In the genomic region with DNA sequence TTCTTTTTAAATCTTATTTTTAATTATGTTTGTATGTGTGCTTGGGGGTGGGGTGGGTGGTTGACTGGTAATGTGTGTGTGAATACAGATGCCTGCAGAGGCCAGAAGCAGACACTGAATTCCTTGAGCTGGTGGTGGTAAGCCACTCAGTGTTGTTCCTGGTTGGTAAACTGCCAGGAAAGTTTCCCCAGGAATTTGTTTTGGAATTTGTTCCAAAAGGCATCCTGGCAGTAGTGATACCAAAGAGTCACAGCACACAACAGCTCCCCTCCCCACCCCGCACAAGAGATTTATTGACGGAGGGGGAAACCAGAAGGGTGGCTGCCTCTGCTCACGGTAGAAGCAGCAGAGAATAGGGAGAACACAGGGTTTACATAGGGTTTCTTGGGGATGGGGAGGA, we compare ENCODE assay signal across 11 mouse cellular contexts.
DNase-seq lines count a peak whose midpoint lies in the region; ATAC-seq lines count a peak whose summit lies in the region.
"Had no signal": no experiment of that assay in that cellular context is flagged by ENCODE, and none has a peak within 500 bp of the region (broad histone marks: within the 10 kb centered on the region; RNA-seq: fewer than 3 reads in every experiment).

No protein-coding gene starts in this region.

- H3K4me2 ChIP-seq in liver, embryonic 16.5 days (ENCODE audit: low read depth, low read length), result no peak overlapping the region
- H3K4me2 ChIP-seq in kidney, embryonic 16.5 days (replicated peaks; ENCODE audit: low read depth, low read length), result no peak overlapping the region
- H3K4me2 ChIP-seq: limb, embryonic 12.5 days had no signal

- no peak overlapping the region for H3K27ac ChIP-seq in liver, embryonic 16.5 days (ENCODE audit: low read length)
- no peak overlapping the region for H3K27ac ChIP-seq in kidney, embryonic 16.5 days (ENCODE audit: low read length)
- H3K27ac ChIP-seq: hindbrain, postnatal 0 days; limb, embryonic 12.5 days had no signal

- no peaks in the 10 kb centered on the region for H3K4me1 ChIP-seq in liver, embryonic 16.5 days (ENCODE audit: control insufficient read depth, low read depth, low read length)
- peaks cover 6% of the 10 kb centered on the region; the same call in 1 of the 2 replicates for H3K4me1 ChIP-seq in kidney, embryonic 16.5 days (ENCODE audit: insufficient read depth, low read length)

- no peaks in the 10 kb centered on the region for H3K36me3 ChIP-seq in liver, embryonic 16.5 days (ENCODE audit: control insufficient read depth, insufficient read depth)
- H3K36me3 ChIP-seq in kidney, embryonic 16.5 days (ENCODE audit: insufficient read depth, low read length), result no peaks in the 10 kb centered on the region

- H3K9me3 ChIP-seq in liver, embryonic 16.5 days (replicated peaks; ENCODE audit: control insufficient read depth, low read length), result no peaks in the 10 kb centered on the region
- H3K9me3 ChIP-seq in kidney, embryonic 16.5 days (ENCODE audit: low read length), result no peaks in the 10 kb centered on the region
- H3K9me3 ChIP-seq: limb, embryonic 12.5 days had no signal

- 67% methylated on average over 3 of the region's 3 CpGs for WGBS in liver, embryonic 16.5 days (ENCODE audit: insufficient replicate concordance)
- WGBS in kidney, embryonic 16.5 days, result 49% methylated on average over 3 of the region's 3 CpGs

- no peaks in the 10 kb centered on the region for H3K27me3 ChIP-seq in liver, embryonic 16.5 days (ENCODE audit: control insufficient read depth, insufficient read depth, low read depth, low read length)
- H3K27me3 ChIP-seq in kidney, embryonic 16.5 days (ENCODE audit: insufficient read depth, low read length), result no peaks in the 10 kb centered on the region
- H3K27me3 ChIP-seq: limb, embryonic 12.5 days had no signal

- no peak overlapping the region for H3K4me3 ChIP-seq in liver, embryonic 16.5 days (ENCODE audit: low read depth, low read length)
- no peak overlapping the region for H3K4me3 ChIP-seq in kidney, embryonic 16.5 days (ENCODE audit: low read length)
- H3K4me3 ChIP-seq: limb, embryonic 12.5 days; myocyte had no signal

- DNase-seq in liver, result no peak
- DNase-seq in heart, adult 8-10 months (ENCODE audit: low spot score), result peak; percentile 4
- peak; percentile 31 for DNase-seq in lung, postnatal 4 days
- no peak for DNase-seq in gastrocnemius, adult 8-10 months (ENCODE audit: low spot score in 2 of 2)
- no peak for DNase-seq in natural killer cell, adult 2 months (ENCODE audit: low spot score in 2 of 2)

- 0 out of 2 replicates have a peak, but pooled peaks have one; percentile 11 for ATAC-seq in liver, embryonic 16.5 days (ENCODE audit: low read depth)
- ATAC-seq in kidney, embryonic 16.5 days (ENCODE audit: low FRiP score, low TSS enrichment), result peak; percentile 71; the same call in 1 of the 2 replicates
- no peak for ATAC-seq in CD4-positive, CD25-positive, alpha-beta regulatory T cell, adult 4 months
- ATAC-seq: hindbrain, postnatal 0 days had no signal

- H3K9ac ChIP-seq in liver, embryonic 16.5 days (ENCODE audit: low read depth, low read length), result no peak overlapping the region
- H3K9ac ChIP-seq in kidney, embryonic 16.5 days (replicated peaks; ENCODE audit: low read length), result no peak overlapping the region
- H3K9ac ChIP-seq: limb, embryonic 12.5 days had no signal

Comparison
In these comparisons a context has a peak if more than half of its experiments do, and no peak if none do; other contexts are left out.
1. DNase-seq: peak in heart, adult 8-10 months (single experiment) and lung, postnatal 4 days (2 of 2); none in liver (single experiment), gastrocnemius, adult 8-10 months (0 of 2) and natural killer cell, adult 2 months (0 of 2).